Mouse (Mus musculus) G1E (cell line): ENCODE results near the gene Arhgap23. TPM values are rescaled to one million over a fixed set of nuclear protein-coding genes. Genes with fewer than 3 reads are reported as not detected.

Experiments used
- ATAC-seq: 2 replicates; pipeline ENCODE4 v1.8.0; 2016; ENCODE audit warnings: mild to moderate bottlenecking; ENCODE audit not compliant: insufficient number of reproducible peaks, poor library complexity, low FRiP score, severe bottlenecking; ENCODE audit errors: extremely low read depth
- DNase-seq: peaks from one replicate; pipeline ENCODE4 v3.0.0; 2012; ENCODE audit warnings: low spot score
- H3K27me3 ChIP-seq: 2 replicates; pipeline ENCODE4 v1.6.1; 2012; ENCODE audit warnings: mild to moderate bottlenecking, low read length, inconsistent platforms; ENCODE audit not compliant: insufficient read depth
- H3K36me3 ChIP-seq: replicated peaks from 2 replicates; pipeline ENCODE3; 2012; ENCODE audit warnings: mild to moderate bottlenecking, inconsistent platforms
- H3K4me1 ChIP-seq: 2 replicates; pipeline ENCODE4 v1.6.1; 2012; ENCODE audit warnings: low read depth, low read length, inconsistent platforms, mixed read lengths; ENCODE audit not compliant: insufficient read depth
- H3K4me3 ChIP-seq: 2 replicates; pipeline ENCODE4 v1.5.1; 2012; ENCODE audit warnings: low read depth, mild to moderate bottlenecking, inconsistent platforms, low read length, moderate library complexity, mixed read lengths
- H3K9me3 ChIP-seq: replicated peaks from 2 replicates; pipeline ENCODE4 v1.6.1; 2012; ENCODE audit warnings: inconsistent platforms
- CTCF ChIP-seq: IDR thresholded peaks from 2 replicates; pipeline ENCODE4 v1.5.1; 2012; ENCODE audit warnings: low read depth, low read length, inconsistent platforms, mixed read lengths
- GATA1 ChIP-seq: IDR thresholded peaks from 2 replicates; pipeline ENCODE4 v1.6.1; 2012; ENCODE audit warnings: borderline replicate concordance, low read length, inconsistent platforms, mixed read lengths
- GATA2 ChIP-seq: IDR thresholded peaks from 2 replicates; pipeline ENCODE4 v1.6.1; 2012; ENCODE audit warnings: low read depth, low read length, inconsistent platforms, borderline replicate concordance
- POLR2AphosphoS5 ChIP-seq: IDR thresholded peaks from 2 replicates; pipeline ENCODE4 v1.6.1; 2012; ENCODE audit warnings: low read depth, low read length, inconsistent platforms; ENCODE audit not compliant: insufficient replicate concordance
- TAL1 ChIP-seq: conservative IDR thresholded peaks from 2 replicates; pipeline ENCODE4 v1.6.1; 2012; ENCODE audit warnings: low read depth, low read length, inconsistent platforms, mixed read lengths
- polyA plus RNA-seq: library from polyadenylated mRNA; stranded (reverse); fragments of >175 nt; gene quantifications from 2 replicates; pipeline ENCODE4 v1.2.3, GENCODE M21; 2012
- total RNA-seq, 2 experiments: library from RNA; stranded (forward) in 1 of 2; stranded (reverse) in 1 of 2; fragments of 200-1000 nt in 1 of 2; fragments of >200 nt in 1 of 2; fragmentation: Nextera tagmentation in 1 of 2; gene quantifications; 2 replicates each; pipeline ENCODE4 v1.2.3; 2014 to 2017

Gene Arhgap23
- total and polyA plus RNA-seq, 3 experiments, result 2.4 to 18.6 (median 17.9) TPM

- Histone ChIP-seq H3K4me1 (peaks cover 21% of the 10 kb centered on the region), H3K9me3 (peaks cover 10% of the 10 kb centered on the region), H3K36me3 (no peaks in the 10 kb centered on the region), H3K4me3 (no peak overlapping the region), H3K27me3 (peaks cover 58% of the 10 kb centered on the region)
- DNase-seq (no peak), ATAC-seq (no peak)
- TF ChIP-seq POLR2AphosphoS5 (no peak), TAL1 (no peak), GATA1 (no peak), GATA2 (no peak), CTCF (no peak)
These were observed 115.6 kb downstream of the Arhgap23 start for GRCm38 (mm10) chr11:97530961-97531360.

GRCm38 (mm10) chr11:97531381-97532260 is 116.3 kb downstream of the Arhgap23 start:
- Histone ChIP-seq H3K4me3 (peak overlapping the region; percentile 73), H3K4me1 (peaks cover 21% of the 10 kb centered on the region), H3K27me3 (peaks cover 58% of the 10 kb centered on the region), H3K36me3 (no peaks in the 10 kb centered on the region), H3K9me3 (peaks cover 10% of the 10 kb centered on the region)
- DNase-seq, result peak; percentile 82
- TF ChIP-seq CTCF, result peak; percentile 89
- no peak for TF ChIP-seq GATA1
- no peak for TF ChIP-seq GATA2
- ATAC-seq, result peak; percentile 28

GRCm38 (mm10) chr11:97532354-97532753 is 117.0 kb downstream of the Arhgap23 start:
- Histone ChIP-seq H3K9me3 (peaks cover 10% of the 10 kb centered on the region), H3K4me1 (peaks cover 23% of the 10 kb centered on the region), H3K4me3 (peak overlapping the region; percentile 73; the same call in 1 of the 2 replicates), H3K27me3 (peaks cover 61% of the 10 kb centered on the region), H3K36me3 (no peaks in the 10 kb centered on the region)
- DNase-seq (peak; percentile 33), ATAC-seq (no peak)
- TF ChIP-seq POLR2AphosphoS5 (no peak), TAL1 (no peak), CTCF (no peak)

- H3K4me3 ChIP-seq, result peak overlapping the region; percentile 41; the same call in 1 of the 2 replicates
- DNase-seq, result peak; percentile 58
- peaks cover 62% of the 10 kb centered on the region for H3K27me3 ChIP-seq
- peaks cover 10% of the 10 kb centered on the region for H3K9me3 ChIP-seq
- ATAC-seq, result no peak
- peaks cover 23% of the 10 kb centered on the region for H3K4me1 ChIP-seq
- TF ChIP-seq CTCF, result no peak
- no peak for TF ChIP-seq GATA1
- no peak for TF ChIP-seq GATA2
- H3K36me3 ChIP-seq, result no peaks in the 10 kb centered on the region
These were observed 117.7 kb downstream of the Arhgap23 start for GRCm38 (mm10) chr11:97532950-97533582.

DNA sequence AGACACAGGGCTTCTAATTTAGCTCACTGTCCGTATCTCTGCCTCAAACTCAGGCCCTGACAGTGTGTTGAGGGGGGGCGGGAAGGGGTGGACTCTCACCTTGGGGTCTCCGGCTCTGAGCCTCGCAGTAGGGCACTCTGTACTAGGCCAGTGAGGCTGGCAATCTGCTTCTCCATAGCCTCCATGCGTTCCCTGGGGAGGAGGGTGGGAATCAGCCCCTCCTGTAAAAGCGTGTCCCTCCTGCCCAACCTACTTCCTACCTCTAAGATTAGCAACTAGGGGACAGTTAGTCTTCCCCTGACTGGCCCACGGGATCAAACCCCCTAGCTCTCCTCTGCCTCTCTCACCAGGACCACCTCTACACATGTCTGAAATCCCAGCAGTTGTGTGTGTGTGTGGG is 118.3 kb downstream of the Arhgap23 start:
- DNase-seq (no peak), ATAC-seq (no peak)
- no peaks in the 10 kb centered on the region for H3K36me3 ChIP-seq
- peaks cover 56% of the 10 kb centered on the region for H3K27me3 ChIP-seq
- H3K4me3 ChIP-seq, result no peak overlapping the region
- peaks cover 23% of the 10 kb centered on the region for H3K4me1 ChIP-seq
- TF ChIP-seq GATA1 (no peak), CTCF (no peak), POLR2AphosphoS5 (no peak), TAL1 (no peak), GATA2 (no peak)
- peaks cover 10% of the 10 kb centered on the region for H3K9me3 ChIP-seq

DNA sequence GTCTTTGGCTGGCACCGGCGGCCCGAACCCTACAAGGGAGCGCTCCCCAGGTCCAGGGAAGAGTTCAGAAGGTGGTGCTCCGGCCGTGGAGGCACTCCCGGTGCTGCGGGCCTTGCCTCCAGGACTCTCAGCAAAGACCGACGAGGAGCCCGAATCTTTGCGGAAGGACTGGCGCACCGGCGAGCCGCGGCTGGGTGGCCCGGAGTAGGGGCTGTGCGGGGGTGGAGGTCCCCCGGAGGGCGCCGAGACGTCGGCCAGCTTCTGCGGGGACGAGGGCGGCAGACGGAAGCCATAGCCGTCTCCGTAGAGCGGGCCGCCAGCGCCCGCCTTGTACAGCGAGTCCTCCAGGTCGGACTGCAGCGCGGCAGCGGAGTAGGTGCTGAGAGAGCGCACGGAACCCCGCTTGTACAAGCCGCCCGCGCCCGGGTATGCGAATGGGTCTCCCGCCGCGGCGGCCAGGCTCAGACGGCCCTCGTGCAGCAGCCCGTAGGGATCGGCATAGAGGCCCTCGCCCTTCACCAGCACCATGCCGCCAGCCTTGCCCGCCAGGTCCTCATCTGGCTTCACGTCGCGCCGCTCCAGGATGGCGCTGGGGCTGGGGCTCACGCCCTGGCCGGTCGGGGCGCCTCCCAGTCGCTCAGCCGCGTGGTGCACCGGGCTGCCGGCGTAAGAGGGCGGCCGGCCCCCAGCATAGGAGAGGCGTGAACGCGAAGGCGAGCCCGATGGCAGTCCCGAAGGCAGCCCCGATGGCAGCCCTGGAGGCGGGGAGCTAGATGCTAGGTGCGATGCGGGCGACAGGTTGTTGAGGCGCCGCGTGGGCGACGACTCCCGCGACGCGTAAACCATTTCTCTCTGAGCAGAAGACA is 119.3 kb downstream of the Arhgap23 start:
- H3K4me3 ChIP-seq, result no peak overlapping the region

More for the DNA sequence above, 119.3 kb downstream of the Arhgap23 start:
- H3K27me3 ChIP-seq, result peaks cover 59% of the 10 kb centered on the region
- no peak for DNase-seq
- TF ChIP-seq GATA2, result no peak
- TF ChIP-seq GATA1, result no peak
- TF ChIP-seq POLR2AphosphoS5, result no peak
- TF ChIP-seq TAL1, result no peak
- TF ChIP-seq CTCF, result no peak
- peaks cover 10% of the 10 kb centered on the region for H3K9me3 ChIP-seq
- no peak for ATAC-seq
- H3K36me3 ChIP-seq, result no peaks in the 10 kb centered on the region
- H3K4me1 ChIP-seq, result peaks cover 24% of the 10 kb centered on the region
